Mouse (Mus musculus) ES-Bruce4 (cell line): ENCODE results near the gene Exosc8. TPM values are rescaled to one million over a fixed set of nuclear protein-coding genes. Genes with fewer than 3 reads are reported as not detected.
"Not testable (repeated sequence)": the region's sequence is repeated elsewhere in the genome, so short reads cannot be mapped to it uniquely, and the experiment has no call there.

Experiments
- H3K27ac ChIP-seq: 2 replicates; pipeline ENCODE4 v1.5.1; 2012; ENCODE audit warnings: low read length, inconsistent platforms; ENCODE audit not compliant: insufficient read depth
- H3K27me3 ChIP-seq: 2 replicates; pipeline ENCODE4 v1.6.1; 2012; ENCODE audit warnings: mild to moderate bottlenecking, low read length, inconsistent platforms; ENCODE audit not compliant: control insufficient read depth, poor library complexity, insufficient read depth, severe bottlenecking
- H3K36me3 ChIP-seq: 2 replicates; pipeline ENCODE4 v1.6.1; 2012; ENCODE audit warnings: inconsistent platforms, mild to moderate bottlenecking, low read length, moderate library complexity; ENCODE audit not compliant: control insufficient read depth, poor library complexity, insufficient read depth, severe bottlenecking
- H3K4me1 ChIP-seq: one replicate; pipeline ENCODE4 v1.8.1; 2011; ENCODE audit warnings: low read length; ENCODE audit not compliant: control insufficient read depth, insufficient read depth
- H3K4me3 ChIP-seq: 2 replicates; pipeline ENCODE4 v1.5.1; 2011; ENCODE audit warnings: low read depth, mild to moderate bottlenecking, low read length
- H3K9ac ChIP-seq: 2 replicates; pipeline ENCODE4 v1.6.1; 2012; ENCODE audit warnings: low read depth, mild to moderate bottlenecking, inconsistent platforms; ENCODE audit not compliant: poor library complexity, severe bottlenecking
- H3K9me3 ChIP-seq: replicated peaks from 2 replicates; pipeline ENCODE4 v1.6.1; 2012; ENCODE audit warnings: mild to moderate bottlenecking, low read length, inconsistent platforms; ENCODE audit not compliant: control insufficient read depth, poor library complexity, insufficient read depth, severe bottlenecking
- CTCF ChIP-seq: IDR thresholded peaks from one replicate; pipeline ENCODE4 v1.8.1; 2011; ENCODE audit warnings: low read depth, low read length
- EP300 ChIP-seq: IDR thresholded peaks from 2 replicates; pipeline ENCODE4 v1.6.1; 2011; ENCODE audit warnings: low read depth, low read length; ENCODE audit not compliant: insufficient read depth
- POLR2A ChIP-seq: IDR thresholded peaks from one replicate; pipeline ENCODE4 v1.8.1; 2011; ENCODE audit warnings: low read length; ENCODE audit not compliant: insufficient read depth
- polyA plus RNA-seq: library from polyadenylated mRNA; stranded (reverse); fragments of >200 nt; gene quantifications from 2 replicates; pipeline ENCODE4 v1.2.4, GENCODE M21; 2011; ENCODE audit warnings: low read depth; ENCODE audit not compliant: missing spikeins, insufficient read depth, insufficient read length

Gene Exosc8
- polyA plus RNA-seq, 1 experiment, result 200 TPM

DNA sequence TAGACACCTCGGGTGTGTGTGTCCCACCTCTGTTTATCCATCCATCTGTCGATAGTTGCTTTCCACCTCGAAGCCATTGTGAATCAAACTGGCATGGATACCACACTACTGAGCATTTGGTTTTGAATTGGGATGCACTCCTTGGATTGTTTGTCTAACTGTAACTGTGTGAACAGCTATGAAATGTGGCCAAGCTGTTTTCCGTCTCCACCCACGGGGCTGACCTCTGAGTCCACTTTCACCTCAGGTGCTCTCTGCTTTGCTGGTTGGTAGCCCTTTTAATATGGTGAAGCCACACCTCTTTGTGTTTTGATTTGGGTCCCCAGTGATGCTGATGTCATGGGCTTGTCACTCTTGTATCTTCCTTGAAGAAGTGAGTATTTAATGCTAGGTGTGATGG is 31.6 kb upstream of the Exosc8 start:
- no peak overlapping the region for H3K9ac ChIP-seq
- no peaks in the 10 kb centered on the region for H3K27me3 ChIP-seq
- no peaks in the 10 kb centered on the region for H3K4me1 ChIP-seq
- H3K9me3 ChIP-seq, result no peaks in the 10 kb centered on the region
- TF ChIP-seq POLR2A, result no peak
- no peak for TF ChIP-seq CTCF
- no peak for TF ChIP-seq EP300
- no peaks in the 10 kb centered on the region for H3K36me3 ChIP-seq
- no peak overlapping the region for H3K4me3 ChIP-seq
- H3K27ac ChIP-seq, result no peak overlapping the region

GRCm38 (mm10) chr3:54766034-54766433 is 30.8 kb upstream of the Exosc8 start:
- no peaks in the 10 kb centered on the region for H3K9me3 ChIP-seq
- no peak overlapping the region for H3K9ac ChIP-seq
- no peaks in the 10 kb centered on the region for H3K27me3 ChIP-seq
- H3K4me1 ChIP-seq, result no peaks in the 10 kb centered on the region
- no peak overlapping the region for H3K4me3 ChIP-seq
- no peak overlapping the region for H3K27ac ChIP-seq
- H3K36me3 ChIP-seq, result no peaks in the 10 kb centered on the region
- no peak for TF ChIP-seq CTCF
- no peak for TF ChIP-seq EP300
- TF ChIP-seq POLR2A, result no peak

GRCm38 (mm10) chr3:54765521-54765920 is 30.3 kb upstream of the Exosc8 start:
- not testable (repeated sequence) for H3K27me3 ChIP-seq, H3K9ac ChIP-seq, H3K4me1 ChIP-seq, H3K27ac ChIP-seq, H3K4me3 ChIP-seq, H3K9me3 ChIP-seq, H3K36me3 ChIP-seq
- peak; percentile 65 for TF ChIP-seq CTCF

DNA sequence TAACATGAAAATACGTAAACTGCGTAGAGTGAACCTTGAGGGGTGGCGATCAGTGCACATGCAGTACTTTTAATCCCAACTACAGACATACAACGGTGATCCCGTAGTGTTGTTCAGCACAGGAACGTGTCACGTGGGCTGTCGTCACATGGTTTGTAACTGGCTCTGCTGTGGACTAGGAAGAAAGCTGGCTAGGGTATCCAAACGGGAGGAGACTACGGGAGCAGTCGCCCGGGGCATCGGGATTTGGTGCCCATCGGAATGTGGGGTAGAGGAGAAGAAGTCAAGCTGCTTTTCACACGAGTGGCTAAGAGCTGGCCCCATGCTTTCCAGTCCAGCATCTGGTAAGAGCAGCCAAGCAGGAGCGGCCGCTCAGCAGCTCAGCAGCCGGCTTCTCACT is 29.2 kb upstream of the Exosc8 start:
- TF ChIP-seq CTCF (no peak), EP300 (no peak), POLR2A (no peak)
- no peaks in the 10 kb centered on the region for H3K4me1 ChIP-seq
- H3K4me3 ChIP-seq, result no peak overlapping the region
- H3K27me3 ChIP-seq, result no peaks in the 10 kb centered on the region
- no peak overlapping the region for H3K27ac ChIP-seq
- no peaks in the 10 kb centered on the region for H3K36me3 ChIP-seq
- no peaks in the 10 kb centered on the region for H3K9me3 ChIP-seq
- H3K9ac ChIP-seq, result no peak overlapping the region

- no peak for TF ChIP-seq POLR2A
- no peak for TF ChIP-seq EP300
- TF ChIP-seq CTCF, result no peak
- Histone ChIP-seq H3K27me3 (no peaks in the 10 kb centered on the region), H3K36me3 (no peaks in the 10 kb centered on the region), H3K9me3 (no peaks in the 10 kb centered on the region), H3K27ac (no peak overlapping the region), H3K9ac (no peak overlapping the region), H3K4me3 (no peak overlapping the region), H3K4me1 (no peaks in the 10 kb centered on the region)
Observed at GRCm38 (mm10) chr3:54761258-54761657, 26.1 kb upstream of the Exosc8 start.

- Histone ChIP-seq H3K4me3 (no peak overlapping the region), H3K27me3 (no peaks in the 10 kb centered on the region), H3K9me3 (no peaks in the 10 kb centered on the region), H3K9ac (no peak overlapping the region), H3K4me1 (no peaks in the 10 kb centered on the region), H3K27ac (no peak overlapping the region), H3K36me3 (no peaks in the 10 kb centered on the region)
- no peak for TF ChIP-seq CTCF
- no peak for TF ChIP-seq EP300
- no peak for TF ChIP-seq POLR2A
Observed at GRCm38 (mm10) chr3:54760321-54761115, 25.3 kb upstream of the Exosc8 start.
